Mouse (Mus musculus) gastrocnemius, adult 2 months (tissue): ENCODE data around the gene Fam120c. TPM values are rescaled to one million over a fixed set of nuclear protein-coding genes. Genes with fewer than 3 reads are reported as not detected.
"Not testable (repeated sequence)": the region's sequence is repeated elsewhere in the genome, so short reads cannot be mapped to it uniquely, and the experiment has no call there.

Source experiments
- DNase-seq: peaks from one replicate; pipeline ENCODE4 v3.0.0; 2022
- H3K27ac ChIP-seq: fragments of 200-600 bp; 2 replicates; pipeline ENCODE4 v1.8.1; 2022; ENCODE audit warnings: mild to moderate bottlenecking
- H3K4me3 ChIP-seq: fragments of 200-600 bp; 2 replicates; pipeline ENCODE4 v1.8.1; 2022; ENCODE audit warnings: mild to moderate bottlenecking, moderate library complexity
- CTCF ChIP-seq: fragments of 200-600 bp; IDR thresholded peaks from 2 replicates; pipeline ENCODE4 v1.8.1; 2022; ENCODE audit warnings: antibody characterized with exemption, mild to moderate bottlenecking, moderate library complexity
- intact Hi-C: fragments of 180-260 bp; cut with DNase I; formaldehyde crosslinking; loops from one replicate; pipeline ENCODE4 v1.15.1; 2025
- total RNA-seq, 2 experiments: library from RNA; stranded (reverse); gene quantifications; 2 replicates each; pipeline ENCODE4 v1.2.3; 2021

Gene Fam120c
- total RNA-seq, 2 experiments from 2014 or later = 10.9 to 12.0 TPM

DNA sequence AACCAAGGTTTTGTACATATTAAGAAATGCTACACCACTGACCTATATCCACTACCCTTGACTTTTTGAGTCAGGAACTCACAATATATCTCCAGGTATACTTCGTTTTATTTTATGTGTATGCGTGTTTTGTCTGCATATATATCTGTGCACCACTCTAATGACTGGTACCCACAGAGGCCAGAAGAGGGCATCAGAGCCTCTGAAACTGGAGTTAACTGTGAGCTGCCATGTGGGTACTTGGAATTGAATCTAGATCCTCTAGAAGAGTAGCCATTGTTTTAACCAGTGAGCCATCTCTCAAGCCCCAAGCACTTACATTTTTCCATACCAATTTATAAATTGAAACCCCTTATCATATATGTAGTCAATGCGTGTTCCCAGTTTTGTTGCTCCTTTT lies 144.2 kb downstream of the Fam120c start:
- H3K27ac ChIP-seq = no peak overlapping the region
- intact Hi-C loops = no loop called here
- DNase-seq = no peak
- no peak for TF ChIP-seq CTCF
- H3K4me3 ChIP-seq = no peak overlapping the region

DNA sequence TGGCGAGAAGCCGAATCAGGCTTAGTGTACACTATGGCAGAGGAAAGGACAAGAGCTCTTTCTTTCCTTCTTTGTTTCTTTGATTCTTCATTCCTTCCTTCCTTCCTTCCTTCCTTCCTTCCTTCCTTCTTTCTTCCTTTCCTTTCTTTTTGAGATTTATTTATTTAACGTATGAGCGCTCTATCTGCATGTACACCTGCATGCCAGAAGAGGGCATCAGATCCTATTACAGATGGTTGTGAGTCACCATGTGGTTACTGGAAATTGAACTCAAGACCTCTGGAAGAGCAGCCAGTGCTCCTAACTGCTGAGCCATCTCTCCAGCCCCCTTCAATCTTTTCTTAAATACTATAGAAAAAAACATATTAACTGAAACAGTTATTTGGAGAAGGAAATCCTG lies 149.3 kb downstream of the Fam120c start:
- H3K4me3 ChIP-seq, H3K27ac ChIP-seq, DNase-seq, intact Hi-C loops: not testable (repeated sequence)

DNA sequence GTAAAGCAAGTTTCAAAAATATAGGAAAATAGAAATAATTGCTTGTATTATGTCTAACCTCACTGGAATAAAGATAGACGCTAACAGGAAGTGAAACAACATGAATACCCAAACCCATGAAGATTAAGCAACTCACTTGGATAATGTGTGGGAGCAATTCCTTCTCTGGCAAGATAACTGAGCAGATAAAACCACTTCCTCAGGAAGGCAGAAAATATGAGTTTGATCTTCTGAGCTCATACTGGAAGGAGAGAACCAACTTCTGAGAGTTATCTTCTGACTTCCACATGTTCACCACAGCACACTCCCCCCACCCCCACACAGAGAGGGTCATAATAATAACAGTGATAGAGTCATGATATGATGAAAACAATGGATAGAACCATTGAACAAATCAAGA lies 152.6 kb downstream of the Fam120c start:
- intact Hi-C loops = no loop called here
- Histone ChIP-seq H3K27ac (no peak overlapping the region), H3K4me3 (no peak overlapping the region)
- TF ChIP-seq CTCF = no peak
- no peak for DNase-seq

DNA sequence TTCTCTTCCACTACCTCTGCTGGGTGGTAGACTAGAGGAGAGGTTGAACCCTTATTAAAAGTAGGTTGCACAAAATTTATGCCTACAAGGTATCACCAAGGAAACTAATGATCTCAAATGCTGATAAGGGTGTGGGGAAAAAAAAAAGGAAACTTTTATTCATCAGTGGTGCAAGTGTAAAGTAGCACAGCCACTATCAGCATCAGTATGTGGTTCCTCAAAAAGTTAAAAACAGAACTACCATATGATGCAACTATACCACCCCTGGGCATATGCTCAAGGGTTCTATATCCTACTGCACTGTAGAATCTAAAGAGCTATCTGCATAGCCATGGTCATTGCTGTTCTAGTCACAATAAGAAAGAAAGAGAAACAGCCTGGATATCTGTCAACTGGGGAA lies 164.6 kb downstream of the Fam120c start:
- Histone ChIP-seq H3K4me3 (no peak overlapping the region), H3K27ac (no peak overlapping the region)
- intact Hi-C loops = no loop called here
- no peak for TF ChIP-seq CTCF
- DNase-seq = no peak

DNA sequence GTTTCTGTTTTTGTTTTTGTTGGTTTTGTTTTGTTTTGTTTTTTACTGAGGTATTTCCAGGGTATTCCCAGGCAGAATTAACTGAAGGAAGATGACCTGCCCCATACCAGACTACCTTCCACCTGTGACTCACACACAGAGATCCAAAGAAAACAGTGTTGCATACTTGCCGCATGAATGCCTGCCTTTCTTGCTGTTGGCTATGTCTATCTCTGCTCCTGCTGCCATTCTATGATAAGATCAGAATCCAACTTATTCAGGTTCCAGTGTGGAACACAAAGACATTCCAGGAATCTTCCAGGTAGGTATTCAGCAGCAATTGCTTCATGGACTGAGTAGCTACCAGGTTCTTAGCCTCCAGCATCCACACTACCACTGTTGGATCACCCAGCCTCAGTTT lies 165.9 kb downstream of the Fam120c start:
- DNase-seq = no peak
- TF ChIP-seq CTCF = no peak
- H3K4me3 ChIP-seq = no peak overlapping the region
- no peak overlapping the region for H3K27ac ChIP-seq
- intact Hi-C loops = loop anchor here (10.0 kb wide), 1 partner anchor 165 kb away; the partner anchor contains the start of gene Fam120c

DNA sequence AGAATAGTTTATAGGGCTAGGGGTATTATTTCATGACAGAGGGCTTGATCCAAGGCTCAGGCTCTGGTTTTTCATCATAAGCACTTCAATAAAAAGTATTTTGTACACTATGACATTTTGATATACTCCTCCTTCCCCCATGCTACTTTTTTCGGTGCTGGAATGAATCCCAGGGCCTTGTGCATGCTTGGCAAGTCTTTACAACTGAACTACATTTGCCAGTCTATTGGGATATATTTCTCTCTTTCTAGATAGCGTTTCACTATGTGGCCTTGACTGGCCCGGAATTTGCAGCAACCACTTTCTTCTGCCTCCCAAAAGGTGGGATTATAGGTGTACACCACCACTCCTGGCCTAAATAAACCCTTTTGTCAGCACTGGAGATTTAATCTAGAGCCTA lies 169.1 kb downstream of the Fam120c start:
- TF ChIP-seq CTCF = no peak
- no peak overlapping the region for H3K4me3 ChIP-seq
- no peak for DNase-seq
- H3K27ac ChIP-seq = no peak overlapping the region
- intact Hi-C loops = loop anchor here (10.0 kb wide), 1 partner anchor 168 kb away; the partner anchor contains the start of gene Fam120c

DNA sequence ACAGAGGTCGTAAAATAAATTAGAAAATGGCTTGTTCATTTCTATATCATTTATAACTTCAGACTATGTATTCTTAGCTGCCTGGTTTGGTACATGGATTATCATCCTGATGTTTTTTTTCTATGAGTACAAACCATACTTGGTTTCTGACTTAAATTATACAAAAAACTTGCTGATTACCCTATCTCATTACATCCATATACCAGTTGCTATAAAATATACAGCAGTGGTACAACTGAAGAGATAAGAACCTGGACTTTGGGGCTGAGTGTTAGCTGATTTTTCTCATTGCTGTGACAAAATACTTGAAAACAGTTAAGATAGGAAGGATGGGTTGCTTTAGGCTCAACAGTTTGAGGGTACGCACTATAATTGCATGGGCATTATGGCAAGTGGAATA lies 169.7 kb downstream of the Fam120c start:
- intact Hi-C loops = loop anchor here (10.0 kb wide), 1 partner anchor 169 kb away; the partner anchor contains the start of gene Fam120c
- TF ChIP-seq CTCF = no peak
- Histone ChIP-seq H3K27ac (no peak overlapping the region), H3K4me3 (no peak overlapping the region)
- DNase-seq = no peak

DNA sequence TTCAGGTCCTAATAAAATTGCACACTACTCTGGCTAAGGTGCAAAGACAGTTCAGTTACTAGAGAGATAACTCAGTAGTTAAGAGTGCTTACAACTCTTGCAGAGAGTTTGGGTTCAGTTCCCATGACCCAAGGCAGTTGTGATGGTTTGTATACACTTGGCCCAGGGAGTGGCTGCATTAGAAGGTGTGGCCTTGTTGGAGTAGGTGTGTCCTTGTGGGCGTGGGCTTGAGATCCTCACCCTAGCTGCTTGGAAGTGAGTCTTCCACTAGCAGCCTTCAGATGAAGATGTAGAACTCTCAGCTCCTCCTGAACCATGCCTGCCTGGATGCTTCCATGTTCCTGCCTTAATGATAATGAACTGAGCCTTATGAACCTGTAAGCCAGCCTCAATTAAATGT lies 174.2 kb downstream of the Fam120c start:
- intact Hi-C loops = loop anchor here (10.0 kb wide), 1 partner anchor 173 kb away; the partner anchor contains the start of gene Fam120c
- DNase-seq = no peak
- TF ChIP-seq CTCF = no peak
- H3K27ac ChIP-seq = no peak overlapping the region
- H3K4me3 ChIP-seq = no peak overlapping the region

DNA sequence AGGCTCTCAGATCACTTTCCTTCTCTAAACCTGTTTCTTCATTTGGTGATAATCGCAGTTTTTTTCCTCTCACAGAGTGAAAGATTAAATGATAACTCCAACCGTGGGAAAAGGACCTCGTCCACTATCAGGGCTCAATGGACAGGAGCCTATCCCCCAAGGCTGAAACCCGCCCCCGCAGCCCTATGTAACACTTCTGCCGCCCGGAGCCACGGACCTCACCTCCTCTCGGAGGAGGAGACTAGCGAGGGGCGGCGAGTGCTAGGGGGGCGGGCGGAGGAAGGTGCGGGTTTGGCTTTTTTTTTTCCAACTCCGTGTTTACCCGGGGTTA lies 176.1 kb downstream of the Fam120c start:
- Histone ChIP-seq H3K27ac (peak overlapping the region; percentile 99), H3K4me3 (peak overlapping the region; percentile 82)
- DNase-seq = no peak
- intact Hi-C loops = loop anchor here (10.0 kb wide), 1 partner anchor 385 kb away; no protein-coding TSS in a partner anchor
- TF ChIP-seq CTCF = no peak

DNA sequence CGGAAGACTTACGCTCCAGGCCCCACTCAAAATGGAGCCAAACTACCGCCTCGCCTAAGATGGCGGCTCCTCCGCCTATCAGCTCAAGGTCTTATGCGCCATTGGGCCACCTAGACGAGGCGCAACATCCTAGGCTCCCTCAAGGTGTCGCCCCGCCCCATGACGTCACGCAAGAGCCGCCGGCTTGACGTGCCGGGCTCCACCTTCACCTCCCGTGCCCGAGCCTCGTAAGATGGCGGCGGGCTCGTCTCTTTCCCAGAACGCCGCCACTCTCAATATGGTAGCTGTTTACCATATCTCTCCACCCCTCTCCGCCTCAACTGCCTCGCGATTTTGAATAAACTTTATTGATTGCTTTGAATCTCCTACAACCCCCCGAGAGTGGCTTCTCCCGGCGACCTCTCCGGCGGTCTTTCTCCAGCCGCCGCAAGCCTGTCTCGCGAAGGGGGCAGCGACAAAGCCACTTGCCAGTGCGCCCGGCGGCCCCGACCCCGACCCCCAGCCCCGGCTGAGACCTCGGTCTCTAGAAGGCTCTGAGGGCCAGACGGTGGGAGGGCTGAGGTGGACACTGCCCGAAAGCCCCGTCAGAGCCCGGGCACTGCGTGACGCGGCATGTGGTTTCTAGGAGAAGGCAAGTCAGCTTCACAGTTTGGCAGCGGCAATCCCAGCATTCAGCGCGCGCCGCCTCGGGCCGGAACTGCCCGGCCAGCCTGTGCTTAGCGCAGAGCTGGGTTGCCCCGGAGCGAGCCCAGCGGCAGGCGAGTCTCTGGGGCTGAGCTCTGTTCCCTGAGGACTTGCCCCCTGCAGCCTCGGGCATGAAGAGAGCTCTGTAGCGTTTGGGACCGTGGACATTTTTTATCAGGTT lies 176.7 kb downstream of the Fam120c start, which contains the start of gene Phf8:
Phf8 (plus strand) TSS at position 215 of the 865 bp plus-strand sequence.
- intact Hi-C loops = loop anchor here (10.0 kb wide), 1 partner anchor 386 kb away; no protein-coding TSS in a partner anchor
- peak; percentile 98 for DNase-seq
- TF ChIP-seq CTCF = 0 out of 2 replicates have a peak, but pooled peaks have one; percentile 3
- peak within 1 kb of the TSS; percentile 99 for H3K27ac ChIP-seq
- H3K4me3 ChIP-seq = peak within 1 kb of the TSS; percentile 82

Other genes with a start within 250 kb of the Fam120c start
- 1 to 10 TPM; 7.6 to 9.0 TPM for gene Tsr2, start 247.6 kb upstream of the Fam120c start, total RNA-seq
- 1 to 10 TPM in 1 of 2 experiments, under 1 TPM in 1; 0.99 to 1.3 TPM for gene Wnk3, start 146.1 kb upstream of the Fam120c start, total RNA-seq
- 10 to 100 TPM in 1 of 2 experiments, 1 to 10 TPM in 1; 8.6 to 11.4 TPM for gene Phf8, start 176.5 kb downstream of the Fam120c start, total RNA-seq